Mouse (Mus musculus) small intestine, adult 2 months (tissue): ENCODE data around the gene Tfe3. TPM values are rescaled to one million over a fixed set of nuclear protein-coding genes. Genes with fewer than 3 reads are reported as not detected.
A peak's percentile ranks its signal among the peaks of the same experiment; 100 is the strongest.
"Not testable (repeated sequence)": the region's sequence is repeated elsewhere in the genome, so short reads cannot be mapped to it uniquely, and the experiment has no call there.

Source experiments
- H3K27ac ChIP-seq: fragments of 200-500 bp; 2 replicates; pipeline ENCODE4 v1.5.1; 2012; ENCODE audit warnings: low read depth, low read length, control low read depth, inconsistent platforms; ENCODE audit not compliant: insufficient read depth
- H3K27me3 ChIP-seq: fragments of 200-500 bp; 2 replicates; pipeline ENCODE4 v1.6.1; 2012; ENCODE audit warnings: mild to moderate bottlenecking, moderate library complexity, low read length, inconsistent platforms; ENCODE audit not compliant: control insufficient read depth, insufficient read depth
- H3K36me3 ChIP-seq: fragments of 200-500 bp; 2 replicates; pipeline ENCODE4 v1.6.1; 2012; ENCODE audit warnings: mild to moderate bottlenecking, low read length, control low read depth, inconsistent platforms; ENCODE audit not compliant: control insufficient read depth, insufficient read depth
- H3K4me1 ChIP-seq: fragments of 200-500 bp; 2 replicates; pipeline ENCODE4 v1.6.1; 2012; ENCODE audit warnings: low read length, inconsistent platforms, mixed read lengths; ENCODE audit not compliant: control insufficient read depth, insufficient read depth, insufficient read length
- H3K4me3 ChIP-seq: fragments of 200-500 bp; 2 replicates; pipeline ENCODE4 v1.5.1; 2012; ENCODE audit warnings: low read depth, mild to moderate bottlenecking, control low read depth, inconsistent platforms, low read length, moderate library complexity
- CTCF ChIP-seq: fragments of 200-500 bp; IDR thresholded peaks from 2 replicates; pipeline ENCODE4 v1.5.1; 2012; ENCODE audit warnings: low read depth, mild to moderate bottlenecking, control low read depth, inconsistent platforms, low read length, moderate library complexity, mixed read lengths; ENCODE audit not compliant: insufficient replicate concordance, insufficient read length; ENCODE audit errors: extremely low read depth
- POLR2A ChIP-seq: fragments of 200-500 bp; IDR thresholded peaks from 2 replicates; pipeline ENCODE4 v1.6.1; 2012; ENCODE audit warnings: low read depth, mild to moderate bottlenecking, control low read depth, inconsistent platforms, low read length, moderate library complexity
- WGBS: fragments of 180-500 bp; shearing (Covaris S2); methylation state at CpG from one replicate; pipeline ENCODE4 v1.1.7; 2018; 5-methylcytosine and 5-hydroxymethylcytosine counted together
- polyA plus RNA-seq: library from polyadenylated mRNA; depleted of rRNA; stranded (reverse); fragments of >200 nt; gene quantifications from 2 replicates; pipeline ENCODE4 v1.2.3, GENCODE M21; 2012; rRNA removed

The Tfe3 gene
- polyA plus RNA-seq, 1 experiment = 23.0 TPM

- Histone ChIP-seq H3K36me3 (peaks cover 6% of the 10 kb centered on the region; the same call in 1 of the 2 replicates), H3K4me3 (peak overlapping the region; percentile 81), H3K27ac (no peak overlapping the region), H3K4me1 (no peaks in the 10 kb centered on the region), H3K27me3 (no peaks in the 10 kb centered on the region)
- WGBS = 16% methylated on average over 5 of the region's 5 CpGs
- TF ChIP-seq CTCF (no peak), POLR2A (no peak)
These were observed 27.9 kb downstream of the Tfe3 start for GRCm38 (mm10) chrX:7790309-7790708.

GRCm38 (mm10) chrX:7793361-7793760 lies 31.0 kb downstream of the Tfe3 start:
- Histone ChIP-seq H3K4me3 (no peak overlapping the region), H3K4me1 (no peaks in the 10 kb centered on the region), H3K27ac (no peak overlapping the region), H3K36me3 (peaks cover 8% of the 10 kb centered on the region; the same call in 1 of the 2 replicates), H3K27me3 (no peaks in the 10 kb centered on the region)
- WGBS = 43% methylated on average over 3 of the region's 3 CpGs
- TF ChIP-seq POLR2A (no peak), CTCF (no peak)

GRCm38 (mm10) chrX:7795016-7795415 lies 32.7 kb downstream of the Tfe3 start:
- TF ChIP-seq CTCF (no peak), POLR2A (no peak)
- 27% methylated on average over 7 of the region's 7 CpGs for WGBS

GRCm38 (mm10) chrX:7797327-7797726 lies 35.0 kb downstream of the Tfe3 start:
- Histone ChIP-seq H3K27me3 (no peaks in the 10 kb centered on the region), H3K4me3 (no peak overlapping the region), H3K4me1 (no peaks in the 10 kb centered on the region), H3K36me3 (peaks cover 28% of the 10 kb centered on the region), H3K27ac (no peak overlapping the region)
- 42% methylated on average over 3 of the region's 3 CpGs for WGBS
- TF ChIP-seq CTCF = no peak
- no peak for TF ChIP-seq POLR2A

More at GRCm38 (mm10) chrX:7795016-7795415, 32.7 kb downstream of the Tfe3 start:
- H3K27me3 ChIP-seq = no peaks in the 10 kb centered on the region
- no peak overlapping the region for H3K4me3 ChIP-seq
- H3K36me3 ChIP-seq = peaks cover 15% of the 10 kb centered on the region
- no peak overlapping the region for H3K27ac ChIP-seq
- H3K4me1 ChIP-seq = no peaks in the 10 kb centered on the region

- not testable (repeated sequence) for H3K4me1 ChIP-seq, H3K27me3 ChIP-seq, H3K27ac ChIP-seq, H3K4me3 ChIP-seq
- WGBS = 78% methylated on average over 2 of the region's 2 CpGs
- peaks cover 37% of the 10 kb centered on the region for H3K36me3 ChIP-seq
These were observed 39.8 kb downstream of the Tfe3 start for GRCm38 (mm10) chrX:7802157-7802556.

GRCm38 (mm10) chrX:7815016-7815415 lies 52.7 kb downstream of the Tfe3 start:
- H3K4me3 ChIP-seq, H3K27me3 ChIP-seq, H3K27ac ChIP-seq, H3K4me1 ChIP-seq: not testable (repeated sequence)
- 55% methylated on average over 8 of the region's 8 CpGs for WGBS
- peak; percentile 29; the same call in 1 of the 2 replicates for TF ChIP-seq CTCF
- H3K36me3 ChIP-seq = peaks cover 36% of the 10 kb centered on the region

GRCm38 (mm10) chrX:7821865-7822779 lies 59.8 kb downstream of the Tfe3 start, which contains the start of gene Kcnd1:
Gene Kcnd1, plus strand, starts transcription at chrX:7822289.
- Histone ChIP-seq H3K4me3 (peak within 1 kb of the TSS; percentile 48), H3K4me1 (peaks cover 2% of the 10 kb centered on the region; the same call in 1 of the 2 replicates), H3K27me3 (no peaks in the 10 kb centered on the region), H3K36me3 (peaks cover 13% of the 10 kb centered on the region), H3K27ac (no peak within 1 kb of the TSS)
- WGBS = 12% methylated on average over 24 of the region's 24 CpGs
- no peak for TF ChIP-seq POLR2A
- TF ChIP-seq CTCF = no peak

Other genes with a start within 250 kb of the Tfe3 start
- gene Foxp3, start 188.9 kb upstream of the Tfe3 start, polyA plus RNA-seq = 0.62 and 1.2 TPM in 2 replicates
- 0.98 and 1.6 TPM in 2 replicates for gene Ppp1r3f, start 188.3 kb upstream of the Tfe3 start, polyA plus RNA-seq
- 5.0 and 11.1 TPM in 2 replicates for gene Ccdc22, start 157.0 kb upstream of the Tfe3 start, polyA plus RNA-seq
- gene Cacna1f, start 155.5 kb upstream of the Tfe3 start, polyA plus RNA-seq = 0.03 and 0.04 TPM in 2 replicates
- 2.4 and 3.2 TPM in 2 replicates for gene Syp, start 124.1 kb upstream of the Tfe3 start, polyA plus RNA-seq
- gene Prickle3, start 105.3 kb upstream of the Tfe3 start, polyA plus RNA-seq = 10.3 and 13.0 TPM in 2 replicates
- 99.6 and 138 TPM in 2 replicates for gene Plp2, start 91.2 kb upstream of the Tfe3 start, polyA plus RNA-seq
- gene Magix, start 81.3 kb upstream of the Tfe3 start, polyA plus RNA-seq = 0.90 and 1.5 TPM in 2 replicates
- gene Gpkow, start 65.4 kb upstream of the Tfe3 start, polyA plus RNA-seq = 2.3 and 3.6 TPM in 2 replicates
- 14.9 and 33.6 TPM in 2 replicates for gene Wdr45, start 48.2 kb upstream of the Tfe3 start, polyA plus RNA-seq
- gene Gm45208, start 40.3 kb upstream of the Tfe3 start, polyA plus RNA-seq = 0.10 and 0.25 TPM in 2 replicates
- gene Praf2, start 34.1 kb upstream of the Tfe3 start, polyA plus RNA-seq = 36.5 and 46.2 TPM in 2 replicates
- 16.3 and 65.1 TPM in 2 replicates for gene Ccdc120, start 11.7 kb upstream of the Tfe3 start, polyA plus RNA-seq
- 13.0 and 23.2 TPM in 2 replicates for gene Gripap1, start 27.2 kb downstream of the Tfe3 start, polyA plus RNA-seq
- gene Kcnd1, start 59.7 kb downstream of the Tfe3 start, polyA plus RNA-seq = 0.72 and 1.3 TPM in 2 replicates
- gene Otud5, start 78.8 kb downstream of the Tfe3 start, polyA plus RNA-seq = 22.0 and 45.8 TPM in 2 replicates
- 6.8 and 14.5 TPM in 2 replicates for gene Pim2, start 115.7 kb downstream of the Tfe3 start, polyA plus RNA-seq
- gene Slc35a2, start 121.5 kb downstream of the Tfe3 start, polyA plus RNA-seq = 53.4 and 99.6 TPM in 2 replicates
- 15.0 and 31.7 TPM in 2 replicates for gene Pqbp1, start 136.7 kb downstream of the Tfe3 start, polyA plus RNA-seq
- 20.8 and 31.8 TPM in 2 replicates for gene Timm17b, start 136.8 kb downstream of the Tfe3 start, polyA plus RNA-seq
- not detected in 2 replicates for gene Gm10491, start 145.3 kb downstream of the Tfe3 start, polyA plus RNA-seq
- not detected in 2 replicates for gene Gm10490, start 147.0 kb downstream of the Tfe3 start, polyA plus RNA-seq
- 10.8 and 21.1 TPM in 2 replicates for gene Pcsk1n, start 157.3 kb downstream of the Tfe3 start, polyA plus RNA-seq
- not detected in 2 replicates for gene Eras, start 166.0 kb downstream of the Tfe3 start, polyA plus RNA-seq
- gene Hdac6, start 185.3 kb downstream of the Tfe3 start, polyA plus RNA-seq = 5.8 and 11.0 TPM in 2 replicates
- gene Gata1, start 215.5 kb downstream of the Tfe3 start, polyA plus RNA-seq = 0.25 and 0.47 TPM in 2 replicates